Mouse (Mus musculus): Measurements from ENCODE around the gene Tceanc2.

- TF ChIP-seq CTCF (IDR thresholded peaks at IDR 0.05; ENCODE audit: low read depth) (no peak), EP300 (IDR thresholded peaks at IDR 0.05; ENCODE audit: low read depth) (no peak)
Measured at GRCm38 (mm10) chr4:107136531-107136930, 42.4 kb downstream of the Tceanc2 start.

All from liver, postnatal 0 days (tissue).